Comparison of ENCODE assay signal across 28 mouse cellular contexts in the genomic region with DNA sequence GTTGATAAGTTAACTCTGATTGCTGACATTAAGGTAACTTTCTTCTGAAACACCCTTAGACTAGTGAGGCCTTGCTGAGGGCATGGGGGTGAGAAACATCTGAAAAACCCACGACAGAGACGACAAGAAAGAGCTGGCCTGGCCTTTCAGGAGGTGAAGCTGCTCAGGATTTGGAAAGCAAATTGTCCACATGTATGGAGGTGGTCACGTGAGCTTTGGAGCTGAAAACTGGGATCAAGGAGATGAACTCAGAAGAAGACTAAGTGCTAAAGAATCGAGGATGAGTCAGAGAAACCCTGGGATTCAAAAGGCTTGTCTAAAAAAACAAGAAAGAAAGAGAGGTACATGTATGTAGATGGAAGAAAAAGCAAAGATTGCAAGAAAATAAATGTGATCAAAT.
"Had no signal": no experiment of that assay in that cellular context is flagged by ENCODE, and none has a peak within 500 bp of the region (broad histone marks: within the 10 kb centered on the region; RNA-seq: fewer than 3 reads in every experiment).

No protein-coding gene starts in this region.

- H3K4me3 ChIP-seq: limb, embryonic 10.5 days; limb, embryonic 12.5 days; limb, embryonic 13.5 days; limb, embryonic 15.5 days; liver, embryonic 12.5 days; liver, embryonic 13.5 days; liver, embryonic 15.5 days; lung, embryonic 15.5 days; megakaryocyte, embryonic 14.5 days; midbrain, embryonic 10.5 days; midbrain, embryonic 12.5 days; midbrain, embryonic 13.5 days; midbrain, embryonic 15.5 days; myocyte; neural tube, embryonic 12.5 days; neural tube, embryonic 13.5 days had no signal

- H3K27me3 ChIP-seq: limb, embryonic 12.5 days; limb, embryonic 15.5 days; liver, embryonic 12.5 days; liver, embryonic 13.5 days; liver, embryonic 15.5 days; lung, embryonic 15.5 days; megakaryocyte, embryonic 14.5 days; midbrain, embryonic 12.5 days; midbrain, embryonic 13.5 days; midbrain, embryonic 15.5 days; neural tube, embryonic 12.5 days; neural tube, embryonic 13.5 days had no signal

- H3K27ac ChIP-seq: limb, embryonic 10.5 days; limb, embryonic 12.5 days; limb, embryonic 13.5 days; limb, embryonic 15.5 days; liver, embryonic 12.5 days; liver, embryonic 13.5 days; liver, embryonic 14.5 days; liver, embryonic 15.5 days; lung, embryonic 15.5 days; macrophage; midbrain, embryonic 10.5 days; midbrain, embryonic 12.5 days; midbrain, embryonic 13.5 days; midbrain, embryonic 15.5 days; neural tube, embryonic 12.5 days; neural tube, embryonic 13.5 days had no signal

- DNase-seq: left cerebral cortex, postnatal 4 days; liver; liver, embryonic 13.5 days; liver, postnatal 0 days; lung, adult 18-20 months; lung, adult 2 months; lung, embryonic 14.5 days; lung, postnatal 14 days; lung, postnatal 36 days; lung, postnatal 4 days; midbrain, embryonic 14.5 days had no signal

- H3K36me3 ChIP-seq: limb, embryonic 10.5 days; limb, embryonic 12.5 days; limb, embryonic 13.5 days; limb, embryonic 15.5 days; liver, embryonic 12.5 days; liver, embryonic 13.5 days; liver, embryonic 15.5 days; lung, embryonic 15.5 days; midbrain, embryonic 10.5 days; midbrain, embryonic 12.5 days; midbrain, embryonic 13.5 days; midbrain, embryonic 15.5 days; neural tube, embryonic 12.5 days; neural tube, embryonic 13.5 days had no signal
